Mouse (Mus musculus) cortical plate, adult 2 months (tissue): Measurements from ENCODE around the gene Stoml2. TPM values are rescaled to one million over a fixed set of nuclear protein-coding genes. Genes with fewer than 3 reads are reported as not detected.
A peak's percentile ranks its signal among the peaks of the same experiment; 100 is the strongest.
"Not testable (repeated sequence)": the region's sequence is repeated elsewhere in the genome, so short reads cannot be mapped to it uniquely, and the experiment has no call there.

Experiments
- H3K27ac ChIP-seq: fragments of 200-500 bp; 2 replicates; pipeline ENCODE4 v1.5.1; 2012; ENCODE audit warnings: low read length, control low read depth, inconsistent platforms; ENCODE audit not compliant: insufficient read depth
- H3K4me1 ChIP-seq: fragments of 200-500 bp; 2 replicates; pipeline ENCODE4 v1.6.1; 2011; ENCODE audit warnings: low read length; ENCODE audit not compliant: control insufficient read depth, insufficient read depth
- H3K4me3 ChIP-seq: fragments of 200-500 bp; 2 replicates; pipeline ENCODE4 v1.5.1; 2011; ENCODE audit warnings: mild to moderate bottlenecking, low read length, control low read depth; ENCODE audit not compliant: insufficient read depth
- CTCF ChIP-seq: fragments of 200-500 bp; IDR thresholded peaks from 2 replicates; pipeline ENCODE4 v1.5.1; 2011; ENCODE audit warnings: mild to moderate bottlenecking, control low read depth, low read length; ENCODE audit not compliant: insufficient read depth; ENCODE audit errors: extremely low read depth
- POLR2A ChIP-seq: fragments of 200-500 bp; IDR thresholded peaks from 2 replicates; pipeline ENCODE4 v1.6.1; 2011; ENCODE audit warnings: mild to moderate bottlenecking, low read length, control low read depth; ENCODE audit not compliant: insufficient read depth; ENCODE audit errors: extremely low read depth
- polyA plus RNA-seq: library from polyadenylated mRNA; depleted of rRNA; stranded (reverse); fragments of >200 nt; gene quantifications from 2 replicates; pipeline ENCODE4 v1.2.3, GENCODE M21; 2012

Stoml2 gene
- polyA plus RNA-seq, 1 experiment: 132 TPM

DNA sequence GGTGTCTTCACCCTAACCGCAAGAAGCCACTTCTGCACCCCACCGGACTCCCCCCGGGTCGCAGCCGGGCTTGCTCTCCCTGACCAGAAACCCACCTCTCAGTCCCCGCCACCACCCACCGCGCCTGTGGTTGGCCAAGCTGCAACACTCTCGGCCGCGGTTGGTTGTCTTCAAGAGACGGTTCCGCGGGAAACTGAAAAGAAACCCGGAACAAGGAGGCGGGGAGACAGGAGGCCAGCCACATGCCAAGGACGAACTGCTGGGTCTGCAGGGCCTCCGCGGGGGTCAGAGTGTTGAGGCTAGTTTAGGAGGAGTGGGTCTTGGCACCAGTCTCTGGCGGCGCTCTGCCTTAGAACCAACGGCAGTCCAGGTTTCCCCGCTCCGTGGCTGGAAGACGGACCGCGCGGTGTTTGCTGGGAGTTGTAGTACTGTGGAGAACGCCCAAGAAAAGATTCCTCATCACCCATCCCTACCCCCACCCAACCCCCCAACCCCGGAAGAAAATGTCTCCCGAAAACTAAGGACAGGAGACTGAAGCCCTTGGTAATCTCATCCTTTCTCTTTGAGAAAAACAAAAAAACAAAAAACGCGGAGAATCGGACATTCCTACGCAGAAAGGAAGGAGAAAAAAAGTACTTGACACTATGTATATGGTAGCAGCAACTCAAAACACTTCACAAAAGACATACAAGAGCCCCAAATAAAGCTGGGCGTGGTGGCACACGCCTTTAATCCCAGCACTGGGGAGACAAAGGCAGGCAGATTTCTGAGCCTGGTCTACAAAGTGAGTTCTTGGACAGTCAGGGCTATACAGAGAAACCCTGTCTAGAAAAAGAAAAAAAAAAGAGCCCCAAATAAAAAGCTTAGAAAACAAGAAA is 21.1 kb downstream of the Stoml2 start, which contains the start of gene Fancg:
Gene Fancg (minus strand): TSS at position 346 of the 878 bp plus-strand sequence.
- Histone ChIP-seq H3K4me1 (peaks cover 3% of the 10 kb centered on the region; the same call in 1 of the 2 replicates), H3K4me3 (peak within 1 kb of the TSS; percentile 54), H3K27ac (no peak within 1 kb of the TSS)
- no peak for TF ChIP-seq CTCF

DNA sequence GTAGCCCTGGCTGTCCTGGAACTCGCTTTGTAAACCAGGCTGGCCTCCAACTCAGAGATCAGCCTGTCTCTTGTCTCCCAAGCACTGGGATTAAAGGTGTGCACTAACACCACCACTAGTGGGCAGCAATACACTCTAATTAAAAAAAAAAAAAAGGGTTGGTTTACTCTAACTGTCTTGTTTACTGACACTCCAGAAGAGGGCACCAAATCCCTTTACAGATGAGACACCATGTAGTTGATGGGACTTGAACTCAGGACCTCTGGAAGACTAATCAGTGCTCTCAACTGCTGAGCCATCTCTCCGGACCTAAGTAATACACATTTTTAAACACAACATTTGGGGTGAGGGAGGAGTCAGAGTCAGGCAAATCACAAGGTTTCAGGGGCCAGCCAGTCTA is 25.7 kb downstream of the Stoml2 start:
- Histone ChIP-seq H3K27ac (no peak overlapping the region), H3K4me3 (no peak overlapping the region)
- TF ChIP-seq POLR2A (no peak), CTCF (peak; percentile 29)

DNA sequence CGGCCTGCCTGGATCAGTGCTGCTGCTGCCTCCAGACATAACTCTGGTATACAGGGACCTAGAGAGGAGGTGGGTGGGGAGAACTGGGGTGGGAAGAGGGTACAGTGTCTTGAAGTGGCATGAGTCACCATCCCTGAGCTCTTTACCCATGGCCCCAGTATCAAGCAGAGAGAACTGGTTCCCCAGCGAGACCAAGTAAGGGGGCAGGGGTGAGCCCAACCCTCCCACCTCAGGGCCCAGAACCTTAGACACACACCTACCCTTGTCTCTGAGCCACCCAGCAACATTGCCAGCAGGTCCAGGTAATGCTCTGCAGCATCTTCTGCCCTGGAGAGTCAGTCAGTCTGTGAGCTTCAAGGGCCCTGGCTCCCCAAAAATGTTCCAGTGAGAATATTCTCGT is 26.6 kb downstream of the Stoml2 start:
- peaks cover 3% of the 10 kb centered on the region; the same call in 1 of the 2 replicates for H3K4me1 ChIP-seq
- H3K4me3 ChIP-seq: no peak overlapping the region
- TF ChIP-seq CTCF (no peak), POLR2A (no peak)
- H3K27ac ChIP-seq: 0 out of 2 replicates have a peak overlapping the region, but pooled peaks have one; percentile 41

More for the DNA sequence above, 25.7 kb downstream of the Stoml2 start:
- H3K4me1 ChIP-seq: peaks cover 3% of the 10 kb centered on the region; the same call in 1 of the 2 replicates

DNA sequence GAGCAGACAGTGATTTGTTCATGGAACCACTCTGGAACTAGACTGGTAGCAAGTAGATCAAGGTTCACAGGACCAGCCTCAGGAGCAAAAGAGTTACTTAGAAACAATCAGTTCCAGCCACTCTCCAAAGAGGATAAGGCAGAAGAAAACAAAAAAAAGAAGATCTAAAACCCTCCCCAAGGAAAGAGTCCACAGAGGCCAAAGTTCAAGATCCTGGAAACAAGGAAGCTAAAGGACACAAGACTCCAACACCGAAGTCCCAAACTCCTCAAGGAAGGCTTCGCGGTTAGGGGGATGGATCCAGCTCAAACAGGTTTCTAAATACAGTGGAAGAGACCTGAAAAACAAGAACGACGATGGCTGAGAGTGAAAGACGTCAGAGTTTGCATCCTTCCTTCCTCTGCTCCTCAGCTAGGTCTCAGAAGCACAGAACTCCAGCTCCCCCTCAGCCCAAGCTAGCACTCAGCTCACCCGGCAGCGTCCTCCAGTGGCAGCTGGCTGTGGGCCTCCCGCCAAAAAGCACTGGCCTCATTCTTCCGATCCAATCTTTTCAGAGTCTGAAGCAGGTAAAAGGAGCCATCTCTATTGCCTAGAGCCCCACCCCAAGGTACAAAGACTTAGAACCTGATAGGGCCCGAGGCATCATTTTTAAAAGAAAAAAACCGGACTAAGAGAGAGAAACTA is 28.6 kb downstream of the Stoml2 start:
- TF ChIP-seq CTCF: no peak
- no peak for TF ChIP-seq POLR2A
- no peak overlapping the region for H3K27ac ChIP-seq
- no peak overlapping the region for H3K4me3 ChIP-seq
- H3K4me1 ChIP-seq: peaks cover 4% of the 10 kb centered on the region; the same call in 1 of the 2 replicates

DNA sequence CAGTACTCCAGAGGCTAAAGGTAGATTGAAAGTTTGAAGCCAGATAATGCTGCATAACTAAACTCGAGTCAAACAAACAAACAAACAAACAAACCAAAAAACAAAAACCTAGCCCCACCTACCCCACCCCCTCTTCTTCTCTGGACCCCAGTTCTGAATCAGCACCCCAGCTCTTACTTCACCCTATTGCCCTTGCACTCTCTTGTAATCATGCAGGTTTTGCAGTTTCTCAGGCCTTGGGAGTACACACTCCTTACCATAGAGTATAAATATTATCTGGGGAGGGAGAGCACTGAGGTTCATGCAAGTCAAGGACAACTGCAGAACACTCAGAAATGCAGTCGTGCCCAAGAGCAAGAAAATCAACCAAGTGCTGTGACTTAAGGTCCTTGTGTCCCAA is 30.2 kb downstream of the Stoml2 start:
- TF ChIP-seq POLR2A: no peak
- no peak for TF ChIP-seq CTCF
- no peak overlapping the region for H3K27ac ChIP-seq
- H3K4me3 ChIP-seq: no peak overlapping the region
- H3K4me1 ChIP-seq: peaks cover 4% of the 10 kb centered on the region; the same call in 1 of the 2 replicates

DNA sequence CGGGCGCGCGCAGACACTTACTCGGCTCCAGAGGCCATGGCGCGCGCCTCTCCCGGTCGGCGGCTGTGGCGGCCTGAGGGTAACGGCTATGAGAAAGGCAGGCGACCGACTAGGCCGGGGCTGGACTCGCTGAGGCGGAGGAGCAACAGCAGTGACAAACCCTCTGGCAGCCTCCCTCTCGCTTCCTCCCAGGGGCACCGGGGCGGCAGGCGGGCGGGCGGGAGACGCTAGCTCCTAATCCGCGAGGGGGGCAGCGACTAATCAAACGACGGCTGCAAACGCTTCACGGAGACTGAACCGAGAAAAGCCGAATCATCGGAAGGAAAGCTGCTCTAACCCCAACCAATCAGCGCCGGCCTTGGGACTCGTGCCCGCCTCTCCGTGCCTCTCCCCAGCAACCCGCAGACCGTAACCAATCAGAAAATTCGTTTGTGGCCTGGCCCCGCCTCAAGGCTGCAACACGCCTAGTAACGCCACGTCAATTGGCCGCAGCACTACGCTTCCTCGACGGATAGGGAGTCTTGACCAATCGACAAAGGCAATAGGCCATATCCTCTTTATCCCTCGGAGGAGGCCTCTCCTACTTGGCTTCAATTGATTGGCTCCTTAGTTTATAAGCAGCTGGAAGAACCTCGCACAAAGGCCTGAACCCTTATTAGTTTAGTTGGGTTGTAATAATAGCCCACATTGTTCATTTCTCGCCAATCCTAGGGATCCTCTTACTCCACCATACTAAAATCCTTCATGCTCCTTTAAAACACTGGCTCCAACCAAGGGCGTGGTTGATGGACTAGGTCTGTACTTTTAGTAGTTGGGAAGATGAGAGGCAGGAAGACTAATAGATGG is 31.1 kb downstream of the Stoml2 start, which contains the start of gene Vcp:
Gene Vcp (minus strand): TSS at position 367 of the 846 bp plus-strand sequence.
- peak within 1 kb of the TSS; percentile 98 for H3K27ac ChIP-seq
- TF ChIP-seq POLR2A: peak; percentile 55; the same call in 1 of the 2 replicates
- H3K4me3 ChIP-seq: peak within 1 kb of the TSS; percentile 92
- not testable (repeated sequence) for H3K4me1 ChIP-seq

DNA sequence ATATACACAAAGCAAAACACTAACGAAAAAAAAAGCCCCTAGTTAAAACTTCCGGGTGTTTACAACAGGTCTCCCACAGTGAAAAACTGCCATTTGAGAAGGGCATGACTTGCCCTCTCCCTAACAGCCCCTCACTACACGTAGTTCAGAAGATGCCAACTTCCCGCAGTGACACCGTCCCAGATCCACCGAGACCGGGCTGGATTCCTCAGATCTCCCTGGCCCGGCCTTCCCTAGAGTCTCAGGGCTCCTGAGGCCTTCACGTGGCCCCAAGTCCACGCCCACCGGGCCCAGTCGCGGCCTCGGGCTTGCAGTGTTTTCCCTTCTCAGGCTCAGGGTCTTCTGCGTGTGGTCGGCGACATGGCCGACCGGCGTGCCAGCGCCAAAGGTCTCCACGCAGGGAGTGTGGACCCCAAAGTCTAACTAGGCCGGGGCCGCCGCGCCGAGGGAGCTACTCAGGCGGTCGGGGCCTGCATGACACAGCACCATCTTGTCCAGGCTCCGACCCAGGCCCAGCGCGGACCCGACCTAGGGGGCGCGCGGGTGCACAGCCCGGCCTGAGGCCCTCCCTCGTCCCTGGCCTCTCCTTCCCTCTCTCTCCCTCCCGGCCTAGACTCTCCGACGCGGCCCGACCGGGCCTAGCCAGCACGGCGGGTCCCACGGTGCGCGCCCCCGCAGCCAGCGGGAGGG is 31.9 kb downstream of the Stoml2 start:
- Histone ChIP-seq H3K27ac (peak overlapping the region; percentile 98), H3K4me3 (peak overlapping the region; percentile 92), H3K4me1 (peaks cover 4% of the 10 kb centered on the region; the same call in 1 of the 2 replicates)
- TF ChIP-seq POLR2A: no peak

DNA sequence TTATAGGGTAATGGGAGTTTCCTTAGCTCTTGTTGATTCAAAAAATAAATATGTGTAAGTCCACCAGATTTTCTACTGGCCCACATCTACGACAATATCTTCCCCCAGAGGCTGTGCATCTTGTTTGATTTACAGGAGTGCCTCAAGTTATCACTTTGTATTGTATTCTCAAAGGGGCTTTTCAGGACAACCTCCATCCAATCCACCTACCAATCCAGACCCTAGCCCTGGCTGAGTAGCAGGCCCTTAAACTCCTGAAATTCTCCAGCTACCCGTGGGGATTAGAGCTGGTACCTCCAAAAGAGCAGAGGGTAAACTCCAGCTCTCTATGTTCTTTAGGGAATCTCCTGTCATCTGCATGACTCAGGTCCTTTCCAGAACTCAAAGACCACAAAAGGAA is 33.5 kb downstream of the Stoml2 start:
- H3K4me3 ChIP-seq: no peak overlapping the region; the same call in 1 of the 2 replicates
- H3K27ac ChIP-seq: no peak overlapping the region
- no peak for TF ChIP-seq CTCF
- no peak for TF ChIP-seq POLR2A
- H3K4me1 ChIP-seq: peaks cover 4% of the 10 kb centered on the region; the same call in 1 of the 2 replicates
